Mouse (Mus musculus) heart, adult 2 months (tissue): Measurements from ENCODE around the gene Camkmt. TPM values are rescaled to one million over a fixed set of nuclear protein-coding genes. Genes with fewer than 3 reads are reported as not detected.

Experiments used
- DNase-seq, 2 experiments: peaks; one replicate each; pipeline ENCODE4 v3.0.0; 2021
- H3K27ac ChIP-seq: fragments of 200-600 bp; 2 replicates; pipeline ENCODE4 v1.8.1; 2022
- H3K27me3 ChIP-seq: fragments of 200-500 bp; 2 replicates; pipeline ENCODE4 v1.6.1; 2012; ENCODE audit warnings: mild to moderate bottlenecking, low read length, inconsistent platforms, mixed read lengths; ENCODE audit not compliant: control insufficient read depth, insufficient read depth
- H3K36me3 ChIP-seq: fragments of 200-500 bp; 2 replicates; pipeline ENCODE4 v1.6.1; 2012; ENCODE audit warnings: low read length, inconsistent platforms; ENCODE audit not compliant: control insufficient read depth, insufficient read depth
- H3K4me1 ChIP-seq: fragments of 200-500 bp; 2 replicates; pipeline ENCODE4 v1.6.1; 2011; ENCODE audit warnings: low read length; ENCODE audit not compliant: control insufficient read depth, insufficient read depth
- H3K4me3 ChIP-seq: fragments of 200-600 bp; 2 replicates; pipeline ENCODE4 v1.8.1; 2022
- H3K79me2 ChIP-seq: fragments of 200-500 bp; replicated peaks from 2 replicates; pipeline ENCODE4 v1.6.1; 2012; ENCODE audit warnings: mild to moderate bottlenecking, inconsistent platforms, low read length, moderate library complexity, mixed read lengths; ENCODE audit not compliant: control insufficient read depth, insufficient read depth
- H3K9ac ChIP-seq: fragments of 200-500 bp; 2 replicates; pipeline ENCODE4 v1.6.1; 2012; ENCODE audit warnings: low read depth, mild to moderate bottlenecking, control low read depth, inconsistent platforms, low read length, mixed read lengths
- CTCF ChIP-seq: fragments of 200-600 bp; IDR thresholded peaks from 2 replicates; pipeline ENCODE4 v1.8.1; 2022; ENCODE audit warnings: antibody characterized with exemption, mild to moderate bottlenecking, moderate library complexity
- EP300 ChIP-seq: fragments of 200-500 bp; IDR thresholded peaks from 2 replicates; pipeline ENCODE4 v1.6.1; 2011; ENCODE audit warnings: low read depth, low read length, control low read depth; ENCODE audit not compliant: insufficient read depth
- POLR2A ChIP-seq: fragments of 200-500 bp; IDR thresholded peaks from 2 replicates; pipeline ENCODE4 v1.6.1; 2011; ENCODE audit warnings: mild to moderate bottlenecking, low read depth, low read length, control low read depth; ENCODE audit not compliant: insufficient read depth
- WGBS: fragments of 180-500 bp; shearing (Covaris S2); methylation state at CpG from one replicate; pipeline ENCODE4 v1.1.7; 2018; 5-methylcytosine and 5-hydroxymethylcytosine counted together
- intact Hi-C: fragments of 180-260 bp; cut with DNase I; formaldehyde crosslinking; loops from one replicate; pipeline ENCODE4 v1.15.1; 2025
- polyA plus RNA-seq: library from polyadenylated mRNA; depleted of rRNA; stranded (reverse); fragments of >200 nt; gene quantifications from 2 replicates; pipeline ENCODE4 v1.2.3, GENCODE M21; 2012
- total RNA-seq, 2 experiments: library from RNA; stranded (reverse); gene quantifications; 2 replicates each; pipeline ENCODE4 v1.2.3; 2021

Gene Camkmt
- total and polyA plus RNA-seq, 3 experiments = 1.1 to 4.2 (median 3.5) TPM

DNA sequence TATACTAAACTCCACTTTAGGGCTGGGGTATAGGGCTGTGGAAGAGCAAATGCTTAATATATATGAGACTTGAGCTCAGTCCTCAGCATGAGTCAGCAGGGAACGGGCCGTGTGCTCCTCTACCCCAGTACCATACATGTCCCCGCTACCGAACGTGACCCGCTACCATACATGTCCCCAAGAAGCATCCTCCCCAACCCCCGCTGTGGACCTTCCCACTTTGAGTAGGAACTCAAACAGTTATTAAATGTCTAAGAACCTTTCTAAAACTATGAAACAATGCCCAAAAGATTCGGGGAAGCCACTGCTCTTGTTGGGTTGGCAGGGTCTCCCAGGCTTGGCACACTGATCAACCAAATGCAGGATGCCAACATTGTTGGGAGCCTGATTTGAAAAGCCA, 390.9 kb downstream of the Camkmt start:
- no peak for DNase-seq
- Histone ChIP-seq H3K4me3 (no peak overlapping the region), H3K27me3 (peaks cover 15% of the 10 kb centered on the region), H3K36me3 (no peaks in the 10 kb centered on the region), H3K27ac (no peak overlapping the region), H3K4me1 (no peaks in the 10 kb centered on the region), H3K9ac (no peak overlapping the region), H3K79me2 (no peaks in the 10 kb centered on the region)
- WGBS = 87% methylated on average over 8 of the region's 8 CpGs
- intact Hi-C loops = no loop called here
- no peak for TF ChIP-seq EP300
- no peak for TF ChIP-seq CTCF
- TF ChIP-seq POLR2A = no peak

DNA sequence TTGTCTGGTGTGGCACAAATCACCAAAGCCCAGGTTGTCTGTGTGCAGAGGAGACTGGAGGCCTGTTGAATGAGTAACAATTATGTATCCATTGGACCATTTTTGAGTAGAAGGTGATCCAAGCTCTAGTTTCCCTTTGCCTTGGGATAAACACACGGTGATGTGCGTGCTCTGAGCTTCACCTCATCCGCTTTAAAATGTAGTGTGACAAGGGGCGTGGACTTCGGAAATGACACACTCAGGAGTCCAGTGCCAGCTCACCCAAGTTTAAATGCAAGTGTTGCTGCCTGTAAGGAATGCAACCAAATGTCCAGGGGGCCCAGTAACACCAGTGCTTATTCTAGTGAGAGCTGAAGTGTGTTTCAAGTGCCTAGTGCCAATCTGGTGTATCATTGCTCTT, 392.7 kb downstream of the Camkmt start:
- peaks cover 18% of the 10 kb centered on the region for H3K27me3 ChIP-seq
- no peaks in the 10 kb centered on the region for H3K36me3 ChIP-seq
- H3K27ac ChIP-seq = no peak overlapping the region
- no peaks in the 10 kb centered on the region for H3K4me1 ChIP-seq
- H3K4me3 ChIP-seq = no peak overlapping the region
- DNase-seq = no peak
- intact Hi-C loops = no loop called here
- 88% methylated on average over 5 of the region's 5 CpGs for WGBS
- H3K9ac ChIP-seq = no peak overlapping the region
- TF ChIP-seq EP300 (no peak), POLR2A (no peak), CTCF (no peak)
- no peaks in the 10 kb centered on the region for H3K79me2 ChIP-seq

DNA sequence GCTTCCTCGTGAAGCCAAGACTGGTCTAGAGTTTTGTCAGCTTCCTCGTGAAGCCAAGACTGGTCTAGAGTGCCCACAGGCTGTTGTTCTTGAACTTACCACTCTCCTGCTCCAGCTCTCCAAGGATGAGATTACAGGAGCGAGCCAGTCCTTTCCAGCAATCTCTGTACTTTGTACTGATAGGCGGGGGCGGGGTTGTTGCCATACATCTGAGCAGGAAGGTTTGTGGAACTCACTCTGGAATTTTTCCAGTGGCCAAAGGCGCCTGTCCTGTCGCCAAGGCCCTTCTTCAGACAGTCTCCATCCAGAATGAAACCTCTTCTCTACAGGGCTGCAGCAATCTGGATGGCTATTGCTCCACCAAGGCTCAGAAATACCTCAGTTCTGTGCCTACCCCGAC, 393.7 kb downstream of the Camkmt start:
- peaks cover 18% of the 10 kb centered on the region for H3K27me3 ChIP-seq
- intact Hi-C loops = no loop called here
- TF ChIP-seq POLR2A = no peak
- TF ChIP-seq EP300 = no peak
- TF ChIP-seq CTCF = no peak
- H3K4me3 ChIP-seq = no peak overlapping the region
- no peak overlapping the region for H3K9ac ChIP-seq
- no peak for DNase-seq
- no peaks in the 10 kb centered on the region for H3K4me1 ChIP-seq
- H3K27ac ChIP-seq = no peak overlapping the region
- no peaks in the 10 kb centered on the region for H3K79me2 ChIP-seq
- no peaks in the 10 kb centered on the region for H3K36me3 ChIP-seq
- 33% methylated on average over 8 of the region's 8 CpGs for WGBS

DNA sequence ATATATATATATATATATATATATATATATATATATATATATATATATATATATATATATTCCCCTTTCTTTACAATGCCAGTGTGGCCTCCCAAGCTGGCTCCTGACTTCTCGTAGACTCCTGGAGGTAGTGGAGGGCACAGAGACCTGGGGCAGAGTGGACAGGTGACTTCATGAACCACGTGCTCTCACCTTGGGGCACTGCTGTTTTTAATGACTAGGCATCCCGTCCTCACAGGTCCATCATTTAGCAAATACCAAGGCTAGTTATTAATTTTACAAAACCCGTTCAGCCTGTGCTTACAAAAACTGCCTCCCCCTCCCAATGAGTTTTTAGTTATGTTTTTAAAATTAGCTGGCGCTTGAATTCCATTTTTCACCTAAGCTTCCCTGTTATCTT, 394.2 kb downstream of the Camkmt start:
- 36% methylated on average over 5 of the region's 5 CpGs for WGBS

DNA sequence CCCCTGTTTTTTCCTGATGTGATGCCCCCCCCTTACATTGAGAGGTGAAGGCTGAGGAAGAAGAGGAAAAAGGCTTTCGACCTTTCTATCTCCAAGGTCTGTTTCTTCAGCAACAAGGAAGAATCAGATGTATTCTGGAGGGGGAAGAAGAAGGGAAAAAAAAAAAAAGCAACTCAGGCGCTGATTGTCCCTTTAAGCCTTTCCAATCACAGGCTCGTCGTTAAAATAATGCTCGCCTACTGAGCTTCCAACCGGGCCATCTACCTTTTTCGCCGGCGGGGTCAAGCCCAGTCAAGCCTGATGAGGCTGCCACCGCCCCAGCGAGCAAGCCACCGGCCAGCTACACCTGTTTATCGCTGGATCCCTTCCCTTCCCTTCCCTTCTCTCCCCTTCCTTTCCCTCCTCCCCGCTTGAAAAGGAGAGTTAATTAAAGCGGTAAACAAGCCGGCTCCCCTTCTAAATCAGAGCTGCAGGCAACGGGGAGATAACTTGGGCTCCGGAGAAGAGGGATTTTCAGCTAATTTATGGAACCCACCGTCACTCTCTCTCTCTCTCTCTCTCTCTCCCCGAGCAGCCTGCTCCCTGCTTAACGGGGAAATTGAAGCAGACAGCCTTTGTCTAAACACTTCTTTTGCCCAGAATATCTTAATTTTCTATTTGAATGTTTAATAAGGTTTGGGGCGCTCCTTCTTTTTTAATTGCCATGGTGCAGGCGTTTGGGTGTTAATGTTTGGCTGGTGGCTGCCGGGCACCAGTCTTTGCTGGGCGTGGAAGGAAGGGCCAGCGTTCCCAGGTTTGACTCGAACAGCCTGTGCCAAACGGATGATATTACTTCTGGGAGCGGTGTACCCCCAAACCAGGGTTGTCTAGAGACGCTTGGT, 395.0 kb downstream of the Camkmt start:
- no peaks in the 10 kb centered on the region for H3K4me1 ChIP-seq
- no peaks in the 10 kb centered on the region for H3K36me3 ChIP-seq
- H3K9ac ChIP-seq = no peak overlapping the region
- no peak overlapping the region for H3K4me3 ChIP-seq
- no peak for DNase-seq
- no peak overlapping the region for H3K27ac ChIP-seq
- H3K27me3 ChIP-seq = peaks cover 19% of the 10 kb centered on the region
- TF ChIP-seq POLR2A = no peak
- TF ChIP-seq EP300 = no peak
- no peak for TF ChIP-seq CTCF
- intact Hi-C loops = no loop called here
- H3K79me2 ChIP-seq = no peaks in the 10 kb centered on the region
- WGBS = 5% methylated on average over 30 of the region's 30 CpGs

More for the DNA sequence above, 394.2 kb downstream of the Camkmt start:
- Histone ChIP-seq H3K4me1 (no peaks in the 10 kb centered on the region), H3K27ac (no peak overlapping the region), H3K9ac (no peak overlapping the region), H3K27me3 (peaks cover 18% of the 10 kb centered on the region), H3K79me2 (no peaks in the 10 kb centered on the region), H3K36me3 (no peaks in the 10 kb centered on the region), H3K4me3 (no peak overlapping the region)
- TF ChIP-seq EP300 (no peak), CTCF (no peak), POLR2A (no peak)
- intact Hi-C loops = no loop called here
- DNase-seq = no peak

DNA sequence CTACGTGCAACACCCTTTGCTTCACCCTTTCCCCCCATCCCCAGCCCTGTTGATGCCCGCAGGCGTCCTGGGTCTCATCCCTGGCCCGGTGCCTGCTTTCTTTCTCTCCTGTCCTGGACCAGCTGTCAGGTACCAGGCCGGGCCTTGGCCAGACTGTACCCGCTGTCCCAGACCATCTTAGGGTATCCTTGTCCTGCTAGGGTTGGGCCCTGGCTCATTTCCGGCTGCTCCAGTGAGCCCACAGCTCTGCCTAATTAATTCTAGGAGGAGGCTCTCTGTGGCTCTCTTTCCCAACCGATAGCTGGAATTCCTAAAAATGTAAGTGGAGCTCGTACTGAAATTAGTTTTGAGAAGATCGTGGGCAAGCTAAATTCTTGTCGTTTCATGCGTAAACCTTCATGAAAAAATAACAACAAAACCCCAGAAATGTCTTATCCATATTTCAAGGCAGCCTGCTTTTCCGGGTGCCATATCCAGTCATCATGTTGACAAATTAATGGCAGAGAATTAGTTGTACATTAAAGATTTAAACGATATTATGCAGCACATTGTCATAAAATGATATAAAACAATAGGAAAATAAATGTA, 395.7 kb downstream of the Camkmt start:
- intact Hi-C loops = no loop called here

More for the DNA sequence above, 395.7 kb downstream of the Camkmt start:
- H3K27me3 ChIP-seq = peaks cover 19% of the 10 kb centered on the region
- whole genome bisulfite sequencing = 6% methylated on average over 14 of the region's 14 CpGs
- H3K4me1 ChIP-seq = no peaks in the 10 kb centered on the region
- no peaks in the 10 kb centered on the region for H3K79me2 ChIP-seq
- no peaks in the 10 kb centered on the region for H3K36me3 ChIP-seq
- no peak for DNase-seq
- no peak overlapping the region for H3K4me3 ChIP-seq
- no peak overlapping the region for H3K27ac ChIP-seq
- TF ChIP-seq EP300 (no peak), CTCF (no peak), POLR2A (no peak)
- H3K9ac ChIP-seq = no peak overlapping the region
